Mouse (Mus musculus): ENCODE data around the gene Tcl1b5. TPM values are rescaled to one million over a fixed set of nuclear protein-coding genes. Genes with fewer than 3 reads are reported as not detected.
"Not testable (repeated sequence)": the region's sequence is repeated elsewhere in the genome, so short reads cannot be mapped to it uniquely, and the experiment has no call there.

Tcl1b5 gene
- total RNA-seq, 2 experiments from 2014 or later, result not detected

GRCm38 (mm10) chr12:105201657-105202056 is 25.5 kb downstream of the Tcl1b5 start, which contains the start of gene Tcl1b4:
Tcl1b4 (plus strand) TSS chr12:105201957.
- ATAC-seq (replicated peaks; ENCODE audit: low FRiP score, poor library complexity, severe bottlenecking), result not testable (repeated sequence)

- no peak for ATAC-seq (replicated peaks; ENCODE audit: low FRiP score, poor library complexity, severe bottlenecking)
Measured at GRCm38 (mm10) chr12:105207071-105207470, 30.9 kb downstream of the Tcl1b5 start.

GRCm38 (mm10) chr12:105208441-105208840 is 32.3 kb downstream of the Tcl1b5 start:
- no peak for ATAC-seq (replicated peaks; ENCODE audit: low FRiP score, poor library complexity, severe bottlenecking)

GRCm38 (mm10) chr12:105209231-105209630 is 33.1 kb downstream of the Tcl1b5 start:
- no peak for ATAC-seq (replicated peaks; ENCODE audit: low FRiP score, poor library complexity, severe bottlenecking)

GRCm38 (mm10) chr12:105217101-105217760 is 41.1 kb downstream of the Tcl1b5 start:
- ATAC-seq (replicated peaks; ENCODE audit: low FRiP score, poor library complexity, severe bottlenecking), result no peak

GRCm38 (mm10) chr12:105222601-105223319 is 46.6 kb downstream of the Tcl1b5 start, which contains the start of gene Tcl1:
Tcl1 (minus strand) TSS chr12:105222793.
- ATAC-seq (replicated peaks; ENCODE audit: low FRiP score, poor library complexity, severe bottlenecking), result no peak

- no peak for ATAC-seq (replicated peaks; ENCODE audit: low FRiP score, poor library complexity, severe bottlenecking)
Measured at GRCm38 (mm10) chr12:105224621-105225320, 48.6 kb downstream of the Tcl1b5 start.

Other genes starting within 250 kb of the Tcl1b5 start
- 4.8 and 5.6 TPM in 2 replicates for gene Syne3, start 166.5 kb upstream of the Tcl1b5 start, total RNA-seq (2015; ENCODE audit: low replicate concordance)
- 10.3 and 14.8 TPM in 2 replicates for gene Syne3, start 166.5 kb upstream of the Tcl1b5 start, total RNA-seq (2017; ENCODE audit: low replicate concordance)
- gene Glrx5, start 143.7 kb upstream of the Tcl1b5 start, total RNA-seq (2015; ENCODE audit: low replicate concordance), result 170 and 188 TPM in 2 replicates
- gene Glrx5, start 143.7 kb upstream of the Tcl1b5 start, total RNA-seq (2017; ENCODE audit: low replicate concordance), result 146 and 233 TPM in 2 replicates
- not detected in 2 replicates for gene Tcl1b2, start 30.3 kb upstream of the Tcl1b5 start, total RNA-seq (2015; ENCODE audit: low replicate concordance)
- gene Tcl1b2, start 30.3 kb upstream of the Tcl1b5 start, total RNA-seq (2017; ENCODE audit: low replicate concordance), result 0.51 TPM in 1 of 2 replicates, not detected in the other
- gene Tcl1b1, start 16.7 kb upstream of the Tcl1b5 start, total RNA-seq (2015; ENCODE audit: low replicate concordance), result not detected in 2 replicates
- not detected in 2 replicates for gene Tcl1b1, start 16.7 kb upstream of the Tcl1b5 start, total RNA-seq (2017; ENCODE audit: low replicate concordance)
- not detected in 2 replicates for gene Tcl1b3, start 14.7 kb downstream of the Tcl1b5 start, total RNA-seq (2015; ENCODE audit: low replicate concordance)
- gene Tcl1b3, start 14.7 kb downstream of the Tcl1b5 start, total RNA-seq (2017; ENCODE audit: low replicate concordance), result not detected in 2 replicates
- not detected in 2 replicates for gene Tcl1b4, start 25.6 kb downstream of the Tcl1b5 start, total RNA-seq (2015; ENCODE audit: low replicate concordance)
- 0.43 TPM in 1 of 2 replicates, not detected in the other for gene Tcl1b4, start 25.6 kb downstream of the Tcl1b5 start, total RNA-seq (2017; ENCODE audit: low replicate concordance)
- not detected in 2 replicates for gene Tcl1, start 46.4 kb downstream of the Tcl1b5 start, total RNA-seq (2015; ENCODE audit: low replicate concordance)
- gene Tcl1, start 46.4 kb downstream of the Tcl1b5 start, total RNA-seq (2017; ENCODE audit: low replicate concordance), result not detected in 2 replicates
- not detected in 2 replicates for gene Tunar, start 157.5 kb downstream of the Tcl1b5 start, total RNA-seq (2015; ENCODE audit: low replicate concordance)
- gene Tunar, start 157.5 kb downstream of the Tcl1b5 start, total RNA-seq (2017; ENCODE audit: low replicate concordance), result not detected in 2 replicates